Mouse (Mus musculus) heart, postnatal 0 days (tissue): Measurements from ENCODE around the gene Trio. TPM values are rescaled to one million over a fixed set of nuclear protein-coding genes. Genes with fewer than 3 reads are reported as not detected.

Experiments used
- ATAC-seq: fragments of 200-750 bp; cut with Nextera tagmentation; 2 replicates; pipeline ENCODE4 v1.8.0; 2017; ENCODE audit warnings: low read depth, moderate number of reproducible peaks, moderate library complexity; ENCODE audit not compliant: insufficient read depth
- DNase-seq: peaks from one replicate; pipeline ENCODE4 v3.0.0-alpha.2; 2016; ENCODE audit warnings: low spot score
- H3K27ac ChIP-seq: fragments of 300-500 bp; sonication (generic); 2 replicates; pipeline ENCODE4 v1.5.1; 2014; ENCODE audit warnings: low read depth, mild to moderate bottlenecking
- H3K27me3 ChIP-seq: fragments of 300-500 bp; sonication (generic); 2 replicates; pipeline ENCODE4 v1.6.1; 2014; ENCODE audit warnings: low read length, mixed read lengths; ENCODE audit not compliant: control insufficient read depth, insufficient read depth
- H3K36me3 ChIP-seq: fragments of 300-500 bp; sonication (generic); replicated peaks from 2 replicates; pipeline ENCODE4 v1.6.1; 2014; ENCODE audit warnings: low read length, mixed read lengths; ENCODE audit not compliant: control insufficient read depth, insufficient read depth
- H3K4me1 ChIP-seq: fragments of 300-500 bp; sonication (generic); 2 replicates; pipeline ENCODE4 v1.6.1; 2014; ENCODE audit warnings: antibody characterized with exemption; ENCODE audit not compliant: control insufficient read depth, insufficient read depth
- H3K4me2 ChIP-seq: fragments of 300-500 bp; sonication (generic); 2 replicates; pipeline ENCODE4 v1.6.1; 2014; ENCODE audit warnings: low read depth, mild to moderate bottlenecking, low read length, moderate library complexity
- H3K4me3 ChIP-seq: fragments of 300-500 bp; sonication (generic); 2 replicates; pipeline ENCODE4 v1.5.1; 2014; ENCODE audit warnings: low read depth, low read length
- H3K9ac ChIP-seq: fragments of 300-500 bp; sonication (generic); replicated peaks from 2 replicates; pipeline ENCODE4 v1.6.1; 2014; ENCODE audit warnings: low read depth, low read length, mixed read lengths
- H3K9me3 ChIP-seq: fragments of 300-500 bp; sonication (generic); replicated peaks from 2 replicates; pipeline ENCODE4 v1.6.1; 2016; ENCODE audit warnings: low read length; ENCODE audit not compliant: control insufficient read depth
- CTCF ChIP-seq: IDR thresholded peaks from 2 replicates; pipeline ENCODE4 v1.5.1; 2016; ENCODE audit warnings: antibody characterized with exemption, control low read depth, low read depth
- EP300 ChIP-seq: IDR thresholded peaks from 2 replicates; pipeline ENCODE4 v1.6.1; 2016; ENCODE audit warnings: antibody characterized with exemption, low read depth
- WGBS: fragments of 180-500 bp; shearing (Covaris S2); extraction: QIAGEN DNeasy Blood & Tissue Kit; methylation state at CpG from one replicate; pipeline ENCODE4 v1.1.7; 2014; 5-methylcytosine and 5-hydroxymethylcytosine counted together
- polyA plus RNA-seq: library from polyadenylated mRNA; unstranded; fragments of >200 nt; fragmentation: Nextera tagmentation; extraction: Ambion mirVana; gene quantifications from 2 replicates; pipeline ENCODE4 v1.2.1, GENCODE M21; 2015
- total RNA-seq: library from RNA; depleted of rRNA; stranded (reverse); fragments of >200 nt; gene quantifications from 2 replicates; pipeline ENCODE4 v1.2.3, GENCODE M21; 2014; ENCODE audit warnings: low replicate concordance

Gene Trio
- total and polyA plus RNA-seq, 2 experiments from 2014 or later, result 10.1 to 77.2 TPM

DNA sequence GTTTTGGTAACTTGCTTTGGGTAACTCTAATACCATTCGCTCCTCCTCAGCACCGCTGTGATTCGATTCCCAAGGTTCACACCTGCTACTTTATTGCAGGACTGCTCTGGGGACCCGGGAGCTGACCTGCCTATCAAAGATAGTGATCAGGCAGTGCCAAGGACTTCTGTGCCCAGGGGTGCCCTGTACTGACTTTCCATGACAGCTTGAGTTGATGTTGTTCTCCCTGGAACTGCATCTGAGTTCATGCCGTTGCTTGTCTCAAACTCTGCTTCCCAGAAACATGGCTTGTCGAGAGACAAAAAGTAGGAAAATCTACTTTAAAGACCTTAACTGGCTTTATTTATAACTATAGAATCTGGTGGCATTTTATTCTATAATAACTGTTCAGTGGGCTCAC is 27.6 kb upstream of the Trio start:
- Histone ChIP-seq H3K4me3 (no peak overlapping the region), H3K9me3 (no peaks in the 10 kb centered on the region), H3K27ac (no peak overlapping the region), H3K27me3 (no peaks in the 10 kb centered on the region), H3K36me3 (no peaks in the 10 kb centered on the region), H3K4me1 (no peaks in the 10 kb centered on the region), H3K9ac (no peak overlapping the region), H3K4me2 (no peak overlapping the region)
- TF ChIP-seq CTCF (no peak), EP300 (no peak)
- no peak for ATAC-seq
- 68% methylated on average over 6 of the region's 6 CpGs for WGBS
- DNase-seq, result no peak

DNA sequence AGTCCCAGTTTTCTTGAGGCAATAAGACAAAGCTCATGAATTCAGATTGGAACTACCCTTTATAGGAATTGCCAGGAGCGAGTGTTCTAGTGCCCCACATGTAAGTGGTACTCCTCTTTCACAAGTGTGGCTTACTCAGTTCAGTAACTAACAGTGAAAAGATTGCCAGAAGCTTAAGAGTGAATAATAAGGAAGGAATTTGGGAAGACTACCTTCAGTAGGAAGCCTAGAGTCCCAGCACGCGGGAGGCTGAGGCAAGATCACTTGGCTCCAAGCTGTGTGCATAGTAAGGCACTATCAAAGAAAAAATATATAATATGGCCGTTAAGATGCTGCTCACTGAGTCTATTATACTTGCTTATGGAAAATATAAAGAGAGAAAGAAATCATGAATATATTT is 26.2 kb upstream of the Trio start:
- no peaks in the 10 kb centered on the region for H3K36me3 ChIP-seq
- TF ChIP-seq CTCF, result no peak
- TF ChIP-seq EP300, result no peak
- no peak overlapping the region for H3K27ac ChIP-seq
- DNase-seq (no peak), ATAC-seq (no peak)
- no peaks in the 10 kb centered on the region for H3K4me1 ChIP-seq
- H3K4me3 ChIP-seq, result no peak overlapping the region
- no peaks in the 10 kb centered on the region for H3K9me3 ChIP-seq
- no peak overlapping the region for H3K4me2 ChIP-seq
- H3K9ac ChIP-seq, result no peak overlapping the region
- WGBS, result 76% methylated on average over 4 of the region's 4 CpGs
- no peaks in the 10 kb centered on the region for H3K27me3 ChIP-seq

DNA sequence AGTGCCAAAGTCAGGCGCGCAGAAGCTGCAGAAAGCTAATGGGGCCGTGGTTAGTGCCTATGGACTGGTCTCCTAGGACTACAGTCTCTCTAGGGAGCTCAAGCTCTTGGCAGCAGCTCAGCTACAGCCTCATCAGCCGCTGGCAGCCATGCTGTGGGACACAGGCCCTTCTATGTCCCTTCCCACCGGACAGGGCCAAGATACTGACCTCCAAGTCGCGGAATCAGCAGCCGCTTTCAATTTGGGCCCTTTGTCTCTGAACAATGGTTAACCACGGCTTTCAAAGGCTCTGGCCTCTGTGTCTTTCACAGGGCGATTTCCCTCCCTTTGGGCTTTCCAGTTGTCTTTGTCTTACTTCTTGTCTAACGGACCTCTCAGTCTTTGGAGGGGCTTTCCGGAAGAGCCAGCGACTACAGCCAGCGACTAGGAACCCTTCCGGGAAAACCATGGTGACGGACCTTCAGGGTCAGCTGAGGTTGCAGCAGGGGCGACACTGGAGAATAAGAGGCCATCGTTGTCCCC is 25.5 kb upstream of the Trio start:
- Histone ChIP-seq H3K27ac (peak overlapping the region; percentile 54), H3K4me3 (no peak overlapping the region; the same call in 1 of the 2 replicates), H3K4me1 (no peaks in the 10 kb centered on the region), H3K4me2 (peak overlapping the region; percentile 48), H3K9me3 (no peaks in the 10 kb centered on the region), H3K9ac (no peak overlapping the region; the same call in 1 of the 2 replicates), H3K36me3 (no peaks in the 10 kb centered on the region), H3K27me3 (no peaks in the 10 kb centered on the region)
- 32% methylated on average over 18 of the region's 18 CpGs for WGBS
- peak; percentile 72; the same call in 1 of the 2 replicates for ATAC-seq
- peak; percentile 17 for DNase-seq
- TF ChIP-seq CTCF (no peak), EP300 (no peak)

DNA sequence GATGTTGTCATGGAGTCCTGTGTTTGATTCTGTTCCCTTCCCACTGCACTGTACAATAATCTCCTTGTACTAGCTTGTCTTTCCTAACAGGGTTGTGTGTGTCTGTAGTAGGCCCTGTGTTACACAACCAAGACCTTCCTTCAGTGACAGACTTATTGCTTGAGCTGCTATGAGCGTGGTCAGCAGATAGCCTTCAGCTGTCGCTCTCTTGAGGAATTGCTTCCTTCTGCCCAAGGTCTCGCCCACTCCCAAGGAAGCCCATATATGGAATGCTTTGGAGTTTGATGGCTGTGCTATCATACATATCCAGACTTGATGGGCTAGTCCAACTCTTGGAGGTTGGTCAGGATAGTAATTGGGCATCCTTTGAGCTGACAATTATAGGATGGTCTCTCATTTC is 22.1 kb upstream of the Trio start:
- DNase-seq, result no peak
- Histone ChIP-seq H3K4me3 (no peak overlapping the region), H3K9ac (no peak overlapping the region), H3K4me1 (no peaks in the 10 kb centered on the region), H3K27me3 (no peaks in the 10 kb centered on the region), H3K9me3 (no peaks in the 10 kb centered on the region), H3K27ac (no peak overlapping the region), H3K36me3 (no peaks in the 10 kb centered on the region), H3K4me2 (no peak overlapping the region)
- TF ChIP-seq CTCF, result no peak
- TF ChIP-seq EP300, result no peak
- WGBS, result 54% methylated on average over 3 of the region's 3 CpGs
- no peak for ATAC-seq

DNA sequence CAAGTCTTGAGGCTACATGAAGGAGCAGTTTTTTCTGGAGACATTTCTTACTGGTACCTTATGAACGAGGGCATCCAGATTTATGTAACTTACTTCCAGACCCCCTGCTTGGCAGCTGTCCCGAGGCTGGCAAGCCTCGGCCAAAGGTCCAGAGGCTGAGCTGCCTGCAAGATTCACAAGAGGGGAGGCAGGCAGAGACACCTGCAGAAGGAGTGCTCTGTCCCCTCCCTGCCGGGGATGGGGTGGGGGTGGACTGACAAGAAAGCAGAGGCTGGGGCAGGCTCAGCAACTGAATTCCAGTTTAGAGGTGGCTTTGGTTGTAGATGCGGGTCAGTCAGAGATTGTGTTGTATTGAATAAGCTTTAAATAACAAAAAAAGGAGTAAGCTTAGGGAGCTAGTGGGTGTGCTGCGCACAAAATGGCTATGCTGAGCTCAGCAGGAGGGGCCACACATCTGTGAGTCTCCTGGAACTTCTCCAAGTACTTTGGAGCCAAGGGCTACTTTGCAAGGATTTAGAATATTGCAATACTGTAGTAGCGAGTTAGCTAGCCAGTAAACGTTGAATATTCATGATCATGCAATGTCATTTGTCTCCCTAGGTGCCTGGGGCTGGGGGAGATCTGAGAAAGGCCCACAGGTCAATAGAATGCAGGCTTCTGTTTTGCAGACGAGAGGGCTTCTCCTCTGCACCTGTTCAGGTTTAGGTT is 15.7 kb upstream of the Trio start:
- Histone ChIP-seq H3K9me3 (no peaks in the 10 kb centered on the region), H3K9ac (no peak overlapping the region), H3K27ac (no peak overlapping the region), H3K4me3 (no peak overlapping the region), H3K27me3 (peaks cover 6% of the 10 kb centered on the region; the same call in 1 of the 2 replicates), H3K36me3 (no peaks in the 10 kb centered on the region), H3K4me2 (no peak overlapping the region), H3K4me1 (no peaks in the 10 kb centered on the region)
- ATAC-seq (no peak), DNase-seq (no peak)
- WGBS, result 29% methylated on average over 9 of the region's 9 CpGs
- TF ChIP-seq CTCF, result no peak
- no peak for TF ChIP-seq EP300
